Mouse (Mus musculus): ENCODE results near the gene Abcb9.

GRCm38 (mm10) chr5:124083850-124084587 lies 11.6 kb downstream of the Abcb9 start:
- TF ChIP-seq CTCF (IDR thresholded peaks at IDR 0.05; ENCODE audit: borderline replicate concordance, insufficient read depth, low read depth, low read length) (no peak), POLR2A (IDR thresholded peaks at IDR 0.05; ENCODE audit: borderline replicate concordance, insufficient read depth, low read length) (no peak)

Measured in cerebellum, adult 2 months (tissue).